Mouse (Mus musculus) lung, postnatal 36 days (tissue): ENCODE data around the gene Sergef.

ENCODE experiments used
- DNase-seq: peaks from one replicate; pipeline ENCODE4 v3.0.0; 2022; ENCODE audit warnings: mixed read lengths

The Sergef gene

DNA sequence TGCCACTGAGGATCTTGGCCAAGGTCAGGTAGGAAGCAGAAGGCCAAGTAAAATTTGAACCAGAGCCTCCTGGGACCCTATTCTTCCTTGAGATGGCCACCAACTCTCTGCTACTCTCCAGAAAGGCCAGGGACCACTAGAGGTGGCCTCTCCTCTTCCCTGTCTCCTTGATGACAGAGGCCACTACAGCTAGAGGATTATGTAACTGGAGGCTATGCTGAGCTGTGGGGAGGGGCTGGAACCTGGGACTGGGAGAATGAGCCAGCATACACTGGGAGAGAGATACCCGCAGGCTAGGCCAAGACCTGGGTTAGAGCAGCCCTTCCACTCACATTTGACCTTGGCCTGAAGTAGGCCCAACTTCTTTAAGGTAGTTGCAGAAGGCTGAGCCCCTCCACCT, 239.9 kb downstream of the Sergef start:
- no peak for DNase-seq

DNA sequence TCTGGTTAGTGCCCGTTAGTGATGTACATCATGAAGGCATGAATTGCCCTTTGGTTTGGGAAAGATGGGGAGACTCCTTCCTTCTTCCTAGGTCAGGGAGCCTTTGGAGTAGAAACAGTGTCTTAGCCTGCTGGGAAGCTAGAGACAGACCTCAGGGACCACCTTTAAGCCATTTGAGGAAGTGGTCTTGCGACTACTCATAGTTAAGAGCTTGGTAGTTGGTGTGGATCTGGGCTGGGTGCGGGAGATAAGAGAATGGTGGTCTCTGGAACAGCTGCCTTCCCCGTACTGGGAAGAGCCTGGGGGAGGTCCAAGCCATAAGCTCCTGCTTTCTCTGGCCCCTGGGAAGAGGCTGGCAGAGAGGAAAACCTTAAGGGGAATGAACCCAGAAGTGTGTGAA, 241.0 kb downstream of the Sergef start:
- DNase-seq = no peak

DNA sequence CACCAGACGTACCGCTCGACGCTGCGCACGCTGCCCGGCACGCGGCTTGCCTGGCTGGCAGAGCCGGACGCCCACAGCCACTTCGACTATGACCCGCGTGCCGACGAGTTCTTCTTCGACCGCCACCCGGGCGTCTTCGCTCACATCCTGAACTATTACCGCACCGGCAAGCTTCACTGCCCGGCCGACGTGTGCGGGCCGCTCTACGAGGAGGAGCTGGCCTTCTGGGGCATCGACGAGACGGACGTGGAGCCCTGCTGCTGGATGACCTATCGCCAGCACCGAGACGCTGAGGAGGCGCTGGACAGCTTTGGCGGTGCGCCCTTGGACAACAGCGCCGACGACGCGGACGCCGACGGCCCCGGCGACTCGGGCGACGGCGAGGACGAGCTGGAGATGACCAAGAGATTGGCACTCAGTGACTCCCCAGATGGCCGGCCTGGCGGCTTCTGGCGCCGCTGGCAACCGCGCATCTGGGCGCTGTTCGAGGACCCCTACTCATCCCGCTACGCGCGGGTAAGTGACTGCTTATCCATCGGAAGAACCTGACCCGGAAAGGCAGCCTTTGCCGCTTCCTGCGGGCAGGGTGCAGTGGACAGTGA, 241.8 kb downstream of the Sergef start:
- DNase-seq = no peak

DNA sequence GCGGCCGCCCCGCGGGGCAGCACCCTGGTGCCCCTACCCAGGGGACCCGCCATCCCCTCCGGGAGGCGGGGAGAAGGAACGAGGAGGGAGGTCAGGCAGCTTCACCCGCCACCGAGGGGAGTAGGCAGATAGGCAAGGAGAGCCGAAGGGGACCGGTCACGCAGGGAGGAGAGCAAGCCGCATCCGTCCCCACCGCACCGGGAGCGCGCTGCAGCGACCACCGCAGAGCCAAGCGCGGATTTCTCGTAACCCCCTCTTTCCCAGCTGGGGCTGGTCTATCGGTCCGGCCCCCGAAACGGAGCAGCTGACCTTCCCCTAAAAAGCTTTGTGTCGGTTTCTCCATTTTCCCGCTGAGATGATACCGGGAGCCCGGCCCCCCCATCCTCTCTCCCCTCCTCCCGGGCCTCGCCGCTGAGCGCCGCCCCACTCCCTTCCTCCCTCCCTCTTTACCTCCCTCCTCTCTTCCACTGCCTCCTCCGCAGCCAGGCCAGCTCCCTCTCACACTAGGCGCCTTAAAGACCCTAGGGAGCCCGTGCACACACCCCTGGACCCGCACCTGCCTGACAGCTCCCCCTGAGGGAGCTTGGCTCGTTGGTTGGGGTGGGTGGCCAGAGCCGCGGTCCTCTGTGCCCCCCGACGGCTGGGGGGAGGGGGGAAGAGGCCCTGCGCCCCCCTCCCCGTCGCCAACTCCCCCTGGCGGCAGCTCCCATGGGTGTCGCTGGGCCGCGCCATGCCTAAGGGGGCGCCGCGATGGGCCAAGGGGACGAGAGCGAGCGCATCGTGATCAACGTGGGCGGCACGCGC, 242.5 kb downstream of the Sergef start:
- no peak for DNase-seq

- DNase-seq = peak; percentile 69
Observed at GRCm38 (mm10) chr7:46396231-46396927, 243.2 kb downstream of the Sergef start, which contains the start of gene Kcnc1. Gene Kcnc1 (plus strand): TSS chr7:46396497.

DNA sequence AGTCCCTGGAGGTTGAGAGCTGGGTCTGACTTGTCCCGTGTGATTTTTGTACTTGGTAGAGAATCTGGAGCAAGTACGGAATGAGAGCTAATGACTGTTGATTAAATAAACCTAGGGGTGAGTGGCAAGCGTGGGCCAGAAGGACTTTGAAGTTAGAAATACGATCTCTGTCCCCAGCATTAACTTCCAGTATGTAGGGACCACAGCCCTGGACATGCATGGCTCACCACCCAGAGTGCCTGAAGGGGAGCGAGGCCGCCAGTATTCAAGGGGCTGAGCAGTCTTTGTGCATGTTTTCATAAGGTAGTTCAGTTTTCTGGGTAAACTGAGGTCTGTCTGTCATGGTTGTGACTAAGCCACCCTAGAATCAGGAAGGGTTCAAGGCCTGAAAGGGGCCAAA, 244.0 kb downstream of the Sergef start:
- no peak for DNase-seq

DNA sequence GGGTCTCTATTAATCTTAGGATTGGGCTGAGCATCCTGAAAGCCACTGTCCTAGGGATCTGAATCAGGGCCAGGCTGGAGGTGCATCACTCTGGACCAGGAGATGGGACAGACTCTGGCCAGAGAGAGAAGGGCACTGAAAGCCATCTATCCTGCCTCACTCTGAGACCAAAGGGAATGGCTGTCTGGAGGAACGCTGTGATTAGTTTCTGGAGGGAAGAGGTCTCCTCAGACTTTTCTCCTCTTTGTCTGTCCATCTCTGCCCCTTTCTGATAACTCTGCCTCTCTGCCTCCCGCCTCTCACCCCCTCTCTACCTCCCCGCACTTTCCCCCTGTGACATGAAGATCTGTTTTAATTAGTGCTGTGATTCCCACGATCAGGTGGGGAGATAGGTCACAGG, 244.7 kb downstream of the Sergef start:
- DNase-seq = no peak

DNA sequence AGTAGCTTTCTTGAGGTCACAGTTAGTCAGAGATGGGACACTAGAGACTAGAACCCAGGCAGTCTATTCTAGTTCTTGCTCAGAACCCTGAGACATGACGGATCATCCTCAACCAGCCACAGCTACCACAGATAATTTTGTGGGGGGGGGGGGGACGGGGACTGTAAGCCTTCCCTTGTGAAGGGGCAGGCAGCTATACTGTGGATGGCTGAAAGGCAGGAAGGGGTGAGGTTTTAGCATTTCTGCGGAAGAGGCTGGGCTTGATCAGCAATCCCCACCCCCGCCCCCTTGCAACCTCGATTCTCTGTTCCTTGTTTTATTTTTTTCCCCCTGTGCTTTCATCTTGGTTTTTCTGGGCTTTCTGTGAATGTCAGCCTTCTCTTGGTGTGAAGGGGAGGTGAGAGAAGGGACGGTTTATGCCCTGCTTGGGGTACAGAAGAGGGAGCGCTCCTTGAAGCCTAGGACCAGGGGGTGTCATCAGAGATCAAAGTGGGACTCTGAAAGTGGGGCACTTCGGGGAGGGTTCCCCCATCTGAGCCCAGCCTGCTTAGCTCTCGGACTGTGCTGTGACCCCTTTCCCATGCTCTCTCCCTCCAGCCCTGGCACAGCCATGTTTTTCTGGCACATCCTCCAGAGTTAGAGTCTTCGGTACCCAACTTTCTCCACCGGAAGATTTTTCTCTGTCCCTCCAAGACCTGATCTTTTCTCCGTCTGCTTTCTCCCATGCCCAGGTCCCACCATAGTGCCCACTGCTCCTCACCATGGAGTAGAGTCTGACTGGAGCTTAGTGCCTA, 245.7 kb downstream of the Sergef start:
- no peak for DNase-seq
